ENCODE assay signal across 8 mouse cellular contexts in the genomic region with DNA sequence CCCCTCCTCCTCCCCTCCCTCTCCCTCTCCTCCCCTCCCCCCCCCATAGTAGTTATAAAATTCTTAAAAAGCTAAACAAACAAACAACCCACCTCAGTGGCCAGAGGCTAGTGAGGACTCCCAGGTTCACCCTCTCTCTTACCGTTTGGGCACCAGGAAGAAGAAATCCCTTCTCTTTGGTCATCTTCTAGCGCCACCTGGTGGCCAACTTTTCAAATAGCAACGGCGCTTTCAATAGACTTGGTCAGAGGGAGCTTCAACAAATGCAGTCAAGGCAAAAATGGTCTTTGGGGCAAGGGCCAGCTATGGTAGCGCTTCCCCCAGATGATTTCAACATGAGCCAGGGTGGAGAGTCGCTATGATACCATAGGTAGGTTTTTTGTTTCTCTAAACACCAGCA. TPM values are rescaled to one million over a fixed set of nuclear protein-coding genes. Genes with fewer than 3 reads are reported as not detected.
DNase-seq lines count a peak whose midpoint lies in the region; ATAC-seq lines count a peak whose summit lies in the region.

No protein-coding gene starts in this region.

- H3K9ac ChIP-seq in neural tube, embryonic 15.5 days (replicated peaks), result no peak overlapping the region

- no peak overlapping the region for H3K27ac ChIP-seq in neural tube, embryonic 15.5 days (replicated peaks)

- 4% methylated on average over 6 of the region's 6 CpGs for WGBS in neural tube, embryonic 15.5 days

- H3K4me3 ChIP-seq in neural tube, embryonic 15.5 days (replicated peaks), result no peak overlapping the region

- peak; percentile 81 for DNase-seq in neural tube, embryonic 10.5 days (ENCODE audit: extremely low spot score, low spot score)
- DNase-seq in c-Kit-positive CD71-positive TER-119-positive erythroid progenitor cells, embryonic 14.5 days (ENCODE audit: low spot score), result peak; percentile 80
- peak; percentile 64 to 75 for DNase-seq in frontal cortex, postnatal 14 days (ENCODE audit: low spot score in 2 of 2)
- peak; percentile 89 for DNase-seq in kidney, postnatal 10 days
- DNase-seq in lung, adult 18-20 months, result peak; percentile 77 to 79
- DNase-seq in right cerebral cortex, adult 2 months (ENCODE audit: low spot score in 2 of 2), result peak; percentile 78 to 91
- DNase-seq in urinary bladder, postnatal 36 days (ENCODE audit: low spot score in 2 of 2), result peak; percentile 71 to 75

- no peak overlapping the region for H3K4me2 ChIP-seq in neural tube, embryonic 15.5 days

- H3K36me3 ChIP-seq in neural tube, embryonic 15.5 days, result no peaks in the 10 kb centered on the region

- H3K27me3 ChIP-seq in neural tube, embryonic 15.5 days (replicated peaks), result no peaks in the 10 kb centered on the region

- ATAC-seq in neural tube, embryonic 15.5 days (ENCODE audit: low FRiP score), result no peak

- no peaks in the 10 kb centered on the region for H3K9me3 ChIP-seq in neural tube, embryonic 15.5 days (replicated peaks)

- peaks cover 17% of the 10 kb centered on the region for H3K4me1 ChIP-seq in neural tube, embryonic 15.5 days

RNA-seq across cellular contexts. Expression of gene Vdac1, which starts 17.5 kb away (rescaled TPM):
- 362 and 402 TPM in 2 replicates for polyA plus RNA-seq in neural tube, embryonic 15.5 days (2015; fragmentation: Nextera tagmentation; extraction: Ambion mirVana)

RNA-seq across cellular contexts. Expression of gene 9530068E07Rik, which starts 53.1 kb away (rescaled TPM):
- polyA plus RNA-seq in neural tube, embryonic 15.5 days (2015; fragmentation: Nextera tagmentation; extraction: Ambion mirVana), result 122 and 133 TPM in 2 replicates
